Mouse (Mus musculus) lung, adult 2 months (tissue): ENCODE data around the gene Ndufa1.

Experiments used
- CTCF ChIP-seq: fragments of 200-500 bp; IDR thresholded peaks from 2 replicates; pipeline ENCODE4 v1.5.1; 2011; ENCODE audit warnings: mild to moderate bottlenecking, low read length, control low read depth; ENCODE audit not compliant: insufficient read depth
- POLR2A ChIP-seq: fragments of 200-500 bp; IDR thresholded peaks from 2 replicates; pipeline ENCODE4 v1.6.1; 2011; ENCODE audit warnings: low read depth, mild to moderate bottlenecking, control low read depth, low read length, borderline replicate concordance; ENCODE audit errors: extremely low read depth

DNA sequence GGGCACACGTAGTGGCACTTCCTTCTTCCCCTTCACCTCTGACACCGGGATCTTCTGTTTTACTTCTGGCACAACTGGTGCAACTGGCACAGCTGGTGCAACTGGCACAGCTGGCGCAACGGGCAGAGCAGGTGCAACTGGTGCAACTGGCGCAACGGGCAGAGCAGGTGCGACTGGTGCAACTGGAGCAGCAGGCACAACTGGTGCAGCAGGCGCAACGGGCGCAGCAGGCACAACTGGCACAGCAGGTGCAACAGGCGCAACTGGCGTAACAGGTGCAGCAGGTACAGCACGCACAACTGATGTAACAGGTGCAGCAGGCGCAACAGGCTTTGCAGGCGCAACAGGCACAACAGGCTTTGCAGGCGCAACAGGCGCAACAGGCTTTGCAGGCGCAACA lies 27.8 kb downstream of the Ndufa1 start:
- TF ChIP-seq POLR2A, result no peak
- TF ChIP-seq CTCF, result no peak
